In genomic region chr1:191328019-191328441, GRCm38 (mm10) we compare ENCODE assay signal across 8 mouse cellular contexts. TPM values are rescaled to one million over a fixed set of nuclear protein-coding genes. Genes with fewer than 3 reads are reported as not detected.
DNase-seq lines count a peak whose midpoint lies in the region; ATAC-seq lines count a peak whose summit lies in the region.

No protein-coding gene starts in this region.

- H3K4me1 ChIP-seq in neural tube, embryonic 12.5 days = peaks cover 29% of the 10 kb centered on the region

- ATAC-seq in neural tube, embryonic 12.5 days (ENCODE audit: low FRiP score, low read depth) = no peak

- DNase-seq in adrenal gland, postnatal 10 days = peak; percentile 60
- no peak for DNase-seq in adrenal gland, adult 18-20 months (ENCODE audit: low spot score in 2 of 2)
- DNase-seq in neural tube, embryonic 10.5 days (ENCODE audit: extremely low spot score, low spot score) = no peak
- DNase-seq in kidney, postnatal 14 days = peak; percentile 94
- DNase-seq in ovary, postnatal 14 days (ENCODE audit: low spot score) = peak; percentile 43
- no peak for DNase-seq in thymus, postnatal 4 days
- DNase-seq in embryo, embryonic 10.5 days (ENCODE audit: low spot score) = no peak

- H3K4me3 ChIP-seq in neural tube, embryonic 12.5 days = no peak overlapping the region

- no peaks in the 10 kb centered on the region for H3K9me3 ChIP-seq in neural tube, embryonic 12.5 days

- no peak overlapping the region for H3K27ac ChIP-seq in neural tube, embryonic 12.5 days

- H3K36me3 ChIP-seq in neural tube, embryonic 12.5 days = peaks cover 14% of the 10 kb centered on the region

- 91% methylated on average over 8 of the region's 8 CpGs for WGBS in neural tube, embryonic 12.5 days

- H3K9ac ChIP-seq in neural tube, embryonic 12.5 days = 0 out of 2 replicates have a peak overlapping the region, but pooled peaks have one; percentile 22

- H3K27me3 ChIP-seq in neural tube, embryonic 12.5 days (replicated peaks) = no peaks in the 10 kb centered on the region

- peak overlapping the region; percentile 88; the same call in 1 of the 2 replicates for H3K4me2 ChIP-seq in neural tube, embryonic 12.5 days (replicated peaks)

RNA-seq across cellular contexts. Expression of gene Tmem206, which starts 2.3 kb away (rescaled TPM):
- total RNA-seq in adrenal gland, postnatal 10 days (2021) = 1 to 10 TPM; 5.8 to 6.7 TPM
- 1 to 10 TPM; 4.7 to 5.7 TPM for total RNA-seq in adrenal gland, adult 18-20 months (2021)
- polyA plus RNA-seq in neural tube, embryonic 12.5 days (2016; fragmentation: Nextera tagmentation; extraction: Ambion mirVana) = 36.2 and 37.2 TPM in 2 replicates

RNA-seq across cellular contexts. Expression of gene Nenf, which starts 10.0 kb away (rescaled TPM):
- total RNA-seq in adrenal gland, postnatal 10 days (2021) = 10 to 100 TPM; 97.5 to 97.6 TPM
- 10 to 100 TPM; 90.4 to 91.1 TPM for total RNA-seq in adrenal gland, adult 18-20 months (2021)
- 81.9 and 85.8 TPM in 2 replicates for polyA plus RNA-seq in neural tube, embryonic 12.5 days (2016; fragmentation: Nextera tagmentation; extraction: Ambion mirVana)

Comparison
In these comparisons a context has a peak if more than half of its experiments do, and no peak if none do; other contexts are left out.
1. DNase-seq: peak in adrenal gland, postnatal 10 days (single experiment), kidney, postnatal 14 days (single experiment) and ovary, postnatal 14 days (single experiment); none in adrenal gland, adult 18-20 months (0 of 2), neural tube, embryonic 10.5 days (single experiment), thymus, postnatal 4 days (single experiment) and embryo, embryonic 10.5 days (single experiment).